Mouse (Mus musculus) liver, embryonic 14.5 days (tissue): ENCODE data around the gene Nfia.

Experiments
- CTCF ChIP-seq: IDR thresholded peaks from 2 replicates; pipeline ENCODE4 v1.5.1; 2016; ENCODE audit warnings: antibody characterized with exemption, low read depth, control low read depth
- EP300 ChIP-seq: IDR thresholded peaks from 2 replicates; pipeline ENCODE4 v1.6.1; 2016; ENCODE audit warnings: antibody characterized with exemption, low read depth

GRCm38 (mm10) chr4:98109911-98110310 is 337.4 kb downstream of the Nfia start:
- TF ChIP-seq CTCF (no peak), EP300 (no peak)
